Mouse (Mus musculus): Measurements from ENCODE around the gene Unc13b.

Gene Unc13b

GRCm38 (mm10) chr4:43038567-43039495, 19.9 kb upstream of the Unc13b start:
- DNase-seq = peak; percentile 46

- DNase-seq = no peak
Measured at GRCm38 (mm10) chr4:43039609-43040008, 19.1 kb upstream of the Unc13b start.

GRCm38 (mm10) chr4:43040114-43040572, 18.6 kb upstream of the Unc13b start:
- peak; percentile 96 for DNase-seq

- no peak for DNase-seq
Measured at GRCm38 (mm10) chr4:43040881-43041547, 17.7 kb upstream of the Unc13b start.

GRCm38 (mm10) chr4:43043644-43044357, 15.0 kb upstream of the Unc13b start:
- DNase-seq = peak; percentile 76

- peak; percentile 62 for DNase-seq
Measured at GRCm38 (mm10) chr4:43044673-43045072, 14.1 kb upstream of the Unc13b start.

- DNase-seq = peak; percentile 35
Measured at GRCm38 (mm10) chr4:43045285-43045658, 13.5 kb upstream of the Unc13b start.

- peak; percentile 99 for DNase-seq
Measured at GRCm38 (mm10) chr4:43045659-43046302, 13.0 kb upstream of the Unc13b start, which contains the start of gene Fam214b. Fam214b (minus strand) TSS chr4:43046220.

GRCm38 (mm10) chr4:43046607-43047006, 12.1 kb upstream of the Unc13b start:
- no peak for DNase-seq

- DNase-seq = peak; percentile 83
Measured at GRCm38 (mm10) chr4:43047231-43047630, 11.5 kb upstream of the Unc13b start.

GRCm38 (mm10) chr4:43052627-43053026, 6.1 kb upstream of the Unc13b start:
- DNase-seq = peak; percentile 55

GRCm38 (mm10) chr4:43057654-43058053, 1.1 kb upstream of the Unc13b start:
- DNase-seq = no peak

GRCm38 (mm10) chr4:43058392-43058752, 381 bp upstream of the Unc13b start:
- DNase-seq = no peak

- DNase-seq = no peak
Measured at GRCm38 (mm10) chr4:43059697-43060096, 944 bp downstream of the Unc13b start.

GRCm38 (mm10) chr4:43060286-43060685, 1.5 kb downstream of the Unc13b start:
- DNase-seq = no peak

- no peak for DNase-seq
Measured at GRCm38 (mm10) chr4:43065471-43065870, 6.7 kb downstream of the Unc13b start.

GRCm38 (mm10) chr4:43074923-43075322, 16.2 kb downstream of the Unc13b start:
- no peak for DNase-seq

- no peak for DNase-seq
Measured at GRCm38 (mm10) chr4:43078071-43078718, 19.4 kb downstream of the Unc13b start.

GRCm38 (mm10) chr4:43082458-43082857, 23.7 kb downstream of the Unc13b start:
- no peak for DNase-seq

- no peak for DNase-seq
Measured at GRCm38 (mm10) chr4:43089950-43090349, 31.2 kb downstream of the Unc13b start.

- DNase-seq = no peak
Measured at GRCm38 (mm10) chr4:43091183-43091582, 32.4 kb downstream of the Unc13b start.

GRCm38 (mm10) chr4:43113491-43113890, 54.7 kb downstream of the Unc13b start:
- DNase-seq = no peak

Data from lung, postnatal 14 days (tissue).